Mouse (Mus musculus) kidney, postnatal 14 days (tissue): ENCODE data around the gene Bst2.

Source experiments
- DNase-seq: peaks from one replicate; pipeline ENCODE4 v3.0.0; 2022; ENCODE audit warnings: mixed read lengths

Bst2 gene

GRCm38 (mm10) chr8:71537028-71537867, at the start of gene Bst2:
Gene Bst2 (minus strand): TSS chr8:71537456.
- DNase-seq, result peak; percentile 93

- DNase-seq, result peak; percentile 58
Measured at GRCm38 (mm10) chr8:71586891-71587290, 49.6 kb upstream of the Bst2 start.

- DNase-seq, result no peak
Measured at GRCm38 (mm10) chr8:71580201-71580600, 42.9 kb upstream of the Bst2 start.

- no peak for DNase-seq
Measured at GRCm38 (mm10) chr8:71579476-71579875, 42.2 kb upstream of the Bst2 start.

GRCm38 (mm10) chr8:71579009-71579408, 41.8 kb upstream of the Bst2 start:
- DNase-seq, result no peak

- DNase-seq, result no peak
Measured at GRCm38 (mm10) chr8:71577856-71578387, 40.7 kb upstream of the Bst2 start.

GRCm38 (mm10) chr8:71575020-71575419, 37.8 kb upstream of the Bst2 start:
- no peak for DNase-seq

- no peak for DNase-seq
Measured at GRCm38 (mm10) chr8:71574426-71574825, 37.2 kb upstream of the Bst2 start.

GRCm38 (mm10) chr8:71572847-71573633, 35.8 kb upstream of the Bst2 start:
- peak; percentile 78 for DNase-seq

- no peak for DNase-seq
Measured at GRCm38 (mm10) chr8:71572077-71572476, 34.8 kb upstream of the Bst2 start.

- peak; percentile 98 for DNase-seq
Measured at GRCm38 (mm10) chr8:71570291-71570954, 33.2 kb upstream of the Bst2 start.

GRCm38 (mm10) chr8:71569366-71570290, 32.4 kb upstream of the Bst2 start:
- peak; percentile 96 for DNase-seq

- DNase-seq, result no peak
Measured at GRCm38 (mm10) chr8:71568941-71569340, 31.7 kb upstream of the Bst2 start.

GRCm38 (mm10) chr8:71568387-71568937, 31.2 kb upstream of the Bst2 start, which contains the start of gene Slc27a1:
Gene Slc27a1 (plus strand): TSS chr8:71568882.
- DNase-seq, result peak; percentile 91

GRCm38 (mm10) chr8:71567587-71567986, 30.3 kb upstream of the Bst2 start:
- DNase-seq, result no peak

- DNase-seq, result no peak
Measured at GRCm38 (mm10) chr8:71566501-71566900, 29.2 kb upstream of the Bst2 start, which contains the start of gene Nxnl1. Gene Nxnl1 (minus strand): TSS chr8:71566601.

GRCm38 (mm10) chr8:71563992-71564391, 26.7 kb upstream of the Bst2 start:
- no peak for DNase-seq

- DNase-seq, result peak; percentile 87
Measured at GRCm38 (mm10) chr8:71562751-71563150, 25.5 kb upstream of the Bst2 start.

GRCm38 (mm10) chr8:71561401-71561800, 24.1 kb upstream of the Bst2 start:
- peak; percentile 71 for DNase-seq

GRCm38 (mm10) chr8:71560765-71561164, 23.5 kb upstream of the Bst2 start:
- DNase-seq, result no peak

- DNase-seq, result no peak
Measured at GRCm38 (mm10) chr8:71560071-71560470, 22.8 kb upstream of the Bst2 start.
